Mouse (Mus musculus) layer of hippocampus, adult 9-10 months (tissue): ENCODE measurements around the gene Drd3.

Experiments used
- DNase-seq: peaks from one replicate; pipeline ENCODE4 v3.0.0; 2022; ENCODE audit warnings: low spot score

The Drd3 gene

GRCm38 (mm10) chr16:43801791-43802307 lies 48.0 kb downstream of the Drd3 start:
- DNase-seq, result no peak

- no peak for DNase-seq
Measured at GRCm38 (mm10) chr16:43802466-43802865, 48.6 kb downstream of the Drd3 start.

- no peak for DNase-seq
Measured at GRCm38 (mm10) chr16:43804364-43804763, 50.5 kb downstream of the Drd3 start.

- no peak for DNase-seq
Measured at GRCm38 (mm10) chr16:43807048-43807447, 53.2 kb downstream of the Drd3 start.

- no peak for DNase-seq
Measured at GRCm38 (mm10) chr16:43809429-43809828, 55.6 kb downstream of the Drd3 start.

- DNase-seq, result no peak
Measured at GRCm38 (mm10) chr16:43811402-43811801, 57.6 kb downstream of the Drd3 start.

- no peak for DNase-seq
Measured at GRCm38 (mm10) chr16:43814644-43815043, 60.8 kb downstream of the Drd3 start.

- no peak for DNase-seq
Measured at GRCm38 (mm10) chr16:43816321-43816720, 62.5 kb downstream of the Drd3 start.

- DNase-seq, result no peak
Measured at GRCm38 (mm10) chr16:43818404-43818803, 64.6 kb downstream of the Drd3 start.

GRCm38 (mm10) chr16:43827492-43827891 lies 73.7 kb downstream of the Drd3 start:
- DNase-seq, result no peak

GRCm38 (mm10) chr16:43831957-43832356 lies 78.1 kb downstream of the Drd3 start:
- DNase-seq, result no peak

- DNase-seq, result no peak
Measured at GRCm38 (mm10) chr16:43841236-43841635, 87.4 kb downstream of the Drd3 start.

- no peak for DNase-seq
Measured at GRCm38 (mm10) chr16:43849839-43850238, 96.0 kb downstream of the Drd3 start.

- no peak for DNase-seq
Measured at GRCm38 (mm10) chr16:43858941-43859476, 105.2 kb downstream of the Drd3 start.

- DNase-seq, result no peak
Measured at GRCm38 (mm10) chr16:43860624-43861023, 106.8 kb downstream of the Drd3 start.

GRCm38 (mm10) chr16:43869805-43870204 lies 116.0 kb downstream of the Drd3 start:
- no peak for DNase-seq

- DNase-seq, result no peak
Measured at GRCm38 (mm10) chr16:43871419-43871818, 117.6 kb downstream of the Drd3 start.
